Mouse (Mus musculus): ENCODE measurements around the gene Atg9a. TPM values are rescaled to one million over a fixed set of nuclear protein-coding genes. Genes with fewer than 3 reads are reported as not detected.
"Not testable (repeated sequence)": the region's sequence is repeated elsewhere in the genome, so short reads cannot be mapped to it uniquely, and the experiment has no call there.

Atg9a gene
- total RNA-seq (2021): 10 to 100 TPM; 38.0 to 42.7 TPM
- long read RNA-seq, experiment 1, full-length matches to known transcripts: 27 of 42 reads
- long read RNA-seq, experiment 1, partial matches to known transcripts: 12 of 42 reads
- long read RNA-seq, experiment 1, other reads (novel, unspliced or antisense): 3 of 42 reads
- long read RNA-seq, experiment 2, full-length matches to known transcripts: 3 of 26 reads
- long read RNA-seq, experiment 2, partial matches to known transcripts: 20 of 26 reads
- long read RNA-seq, experiment 2, other reads (novel, unspliced or antisense): 3 of 26 reads

DNA sequence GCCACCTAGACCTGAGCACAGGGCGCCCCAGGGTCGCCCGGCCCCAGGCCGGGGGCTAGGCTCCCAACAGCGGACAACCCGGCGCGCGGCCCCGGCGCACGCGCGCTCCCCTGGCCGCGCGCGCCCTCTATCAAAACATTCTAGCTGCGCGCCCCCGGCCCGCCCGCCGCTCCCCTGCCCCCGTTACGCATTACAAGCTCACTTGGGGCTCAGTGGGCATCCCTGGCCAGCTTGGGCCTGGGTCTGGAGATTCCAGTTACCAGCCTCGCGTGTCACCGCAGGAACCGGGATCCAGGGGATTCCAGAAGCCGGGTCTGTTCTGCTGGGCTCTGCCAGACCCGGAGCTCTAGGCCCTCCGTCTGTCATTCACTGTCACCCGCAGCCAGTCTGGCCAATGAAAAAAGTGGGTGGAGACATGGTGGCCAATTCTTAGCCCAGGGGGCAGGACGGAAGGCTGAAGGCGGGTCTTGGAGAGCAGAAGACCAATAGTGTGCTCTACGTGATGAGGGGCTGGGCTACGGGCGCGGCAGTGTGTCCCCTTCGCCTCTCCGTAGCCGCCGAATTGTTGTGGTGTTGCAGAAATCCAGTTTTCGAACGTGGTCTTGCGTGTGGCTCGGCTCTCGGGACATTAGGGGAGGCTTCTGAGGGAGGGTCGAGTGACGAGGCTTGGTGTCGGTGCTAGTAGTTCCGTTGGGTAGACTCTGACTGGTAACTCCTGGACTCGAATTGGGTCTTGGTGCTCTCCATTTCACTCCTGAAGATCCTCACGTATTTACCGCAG, at the start of gene Atg9a, which contains the start of gene Ankzf1:
TSS of gene Atg9a (minus strand) at position 575 of the 781 bp plus-strand sequence.
TSS of gene Ankzf1 (plus strand) at position 530 of the 781 bp plus-strand sequence.
- DNase-seq (ENCODE audit: low spot score in 2 of 2): peak; percentile 83 to 87

DNA sequence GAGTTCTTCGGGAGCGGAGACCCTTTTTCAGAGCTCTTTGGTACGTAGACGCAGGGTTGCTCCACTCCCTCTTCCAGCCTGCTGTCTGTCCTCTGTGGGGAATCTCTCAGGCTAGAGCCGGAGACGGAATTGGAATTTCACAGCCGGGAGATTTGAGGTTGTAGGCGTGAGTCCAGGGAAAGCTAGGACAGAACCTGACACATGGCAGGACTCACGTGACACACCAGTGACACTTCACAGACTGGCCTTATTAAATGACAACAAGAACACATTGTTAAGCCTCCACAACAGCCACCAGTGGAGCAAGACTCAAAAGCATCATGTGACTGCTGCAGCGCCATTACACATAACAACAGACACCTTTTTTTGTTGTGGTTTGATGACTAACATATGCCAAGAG, 47.6 kb upstream of the Atg9a start:
- no peak for DNase-seq (ENCODE audit: low spot score in 2 of 2)

- peak; percentile 85 to 87 for DNase-seq (ENCODE audit: low spot score in 2 of 2)
These were observed 44.4 kb upstream of the Atg9a start, which contains the start of gene Dnajb2 for GRCm38 (mm10) chr1:75236117-75237050. Gene Dnajb2, plus strand, starts transcription at chr1:75236406.

DNA sequence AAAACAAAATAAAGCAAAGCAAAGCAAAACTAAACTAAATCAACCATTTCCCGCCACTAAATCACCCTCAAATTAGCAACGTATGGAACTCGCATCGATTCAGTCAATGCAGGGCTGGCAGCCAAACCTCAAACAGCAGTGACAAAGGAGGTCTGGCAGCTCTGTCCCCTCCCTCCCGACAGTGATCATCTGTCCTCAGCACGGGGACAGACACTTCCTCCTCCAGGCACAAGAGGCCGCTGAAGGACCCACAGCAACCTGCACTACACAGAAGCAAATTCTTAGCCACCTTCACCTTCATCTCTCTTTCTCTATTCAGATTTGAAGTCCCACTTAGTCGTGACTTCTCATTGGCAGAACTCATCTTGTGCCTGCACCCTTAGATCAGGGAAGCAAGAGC, 42.6 kb upstream of the Atg9a start:
- DNase-seq (ENCODE audit: low spot score in 2 of 2): peak in 1 of 2 experiments; percentile 52

DNA sequence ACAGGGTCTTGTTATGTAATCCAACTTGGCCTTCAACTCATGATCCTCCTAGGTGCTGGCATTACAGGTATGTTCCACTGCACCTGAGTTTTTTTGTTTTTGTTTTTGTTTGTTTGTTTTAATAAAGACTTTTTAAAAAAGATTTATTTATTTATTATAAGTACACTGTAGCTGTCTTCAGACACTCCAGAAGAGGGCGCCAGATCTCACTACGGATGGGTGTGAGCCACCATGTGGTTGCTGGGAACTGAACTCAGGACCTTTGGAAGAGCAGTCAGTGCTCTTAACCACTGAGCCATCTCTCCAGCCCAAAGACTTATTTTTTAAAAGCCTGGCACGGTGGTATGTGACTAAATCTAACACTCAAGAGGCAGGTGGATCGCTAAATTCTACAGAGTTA, 40.5 kb upstream of the Atg9a start:
- not testable (repeated sequence) for DNase-seq (ENCODE audit: low spot score in 2 of 2)

DNA sequence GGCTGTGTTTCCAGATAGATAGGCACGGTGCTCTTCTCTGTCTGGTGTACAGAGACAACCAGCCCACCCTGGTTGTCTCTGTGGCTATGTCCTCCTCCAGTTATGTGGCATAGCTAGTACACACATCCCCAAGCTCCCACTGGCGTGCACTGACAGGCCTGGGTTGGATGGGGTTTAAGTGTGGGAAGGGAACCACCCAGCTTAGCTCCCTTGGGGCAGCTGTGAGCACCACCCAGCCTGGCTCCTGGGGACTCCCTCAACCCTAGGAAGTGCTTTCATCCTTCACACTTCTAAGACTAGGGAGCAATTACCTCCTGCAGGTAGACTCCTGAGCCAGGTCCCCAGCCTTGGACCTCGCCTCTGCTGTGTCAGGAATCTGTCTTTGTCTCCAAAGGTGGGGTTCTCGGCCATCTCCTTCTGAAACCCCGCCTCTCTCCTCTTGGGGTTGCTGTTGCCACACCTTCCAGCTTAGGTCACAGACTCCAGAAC, 39.7 kb upstream of the Atg9a start, which contains the start of gene A630095N17Rik:
TSS of gene A630095N17Rik (minus strand) at position 439 of the 489 bp plus-strand sequence.
- no peak for DNase-seq (ENCODE audit: low spot score in 2 of 2)

DNA sequence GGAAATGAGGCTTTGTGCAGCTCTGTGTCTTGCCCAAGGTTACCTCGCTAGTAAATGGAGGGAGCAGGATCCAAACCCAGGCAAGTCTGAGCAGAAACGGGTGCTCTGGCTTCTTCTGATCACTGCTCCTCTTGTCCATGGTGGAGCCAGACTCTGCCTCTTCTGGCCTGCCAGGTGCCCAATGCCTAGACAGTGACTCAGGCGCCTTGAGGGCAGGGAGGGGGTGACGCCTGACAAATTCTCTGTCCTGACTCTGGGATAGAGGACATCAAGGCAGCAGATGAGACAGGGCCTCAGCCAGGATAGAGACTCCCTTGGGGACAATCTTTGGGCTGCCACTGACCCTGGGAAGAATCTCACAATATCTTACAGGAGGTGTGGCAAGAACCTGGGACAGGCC, 39.2 kb upstream of the Atg9a start:
- no peak for DNase-seq (ENCODE audit: low spot score in 2 of 2)

- DNase-seq (ENCODE audit: low spot score in 2 of 2): no peak
These were observed 38.5 kb upstream of the Atg9a start for GRCm38 (mm10) chr1:75230335-75230994.

- DNase-seq (ENCODE audit: low spot score in 2 of 2): no peak
These were observed 37.2 kb upstream of the Atg9a start for GRCm38 (mm10) chr1:75229158-75229557.

GRCm38 (mm10) chr1:75227653-75228052, 35.7 kb upstream of the Atg9a start:
- no peak for DNase-seq (ENCODE audit: low spot score in 2 of 2)

DNA sequence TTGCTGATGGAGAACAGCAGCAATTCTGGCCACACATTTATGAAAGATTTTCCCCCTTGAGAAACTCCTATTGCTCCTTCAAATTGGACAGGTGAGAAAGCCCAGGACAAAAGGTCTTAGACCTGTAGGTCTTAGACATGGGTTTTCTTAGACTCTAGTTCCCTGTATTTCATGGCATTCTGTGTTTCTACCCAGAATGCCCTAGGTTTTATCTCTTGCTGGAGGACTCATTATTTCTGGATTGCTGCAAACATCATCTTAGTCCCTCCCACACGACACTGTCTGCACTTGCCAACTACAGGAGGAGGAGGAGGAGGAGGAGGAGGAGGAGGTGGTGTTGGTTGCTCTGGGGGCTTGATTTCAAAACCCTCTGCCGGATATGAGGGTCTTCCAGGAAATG, 34.1 kb upstream of the Atg9a start:
- no peak for DNase-seq (ENCODE audit: low spot score in 2 of 2)

- DNase-seq (ENCODE audit: low spot score in 2 of 2): no peak
These were observed 33.5 kb upstream of the Atg9a start for GRCm38 (mm10) chr1:75225473-75225872.

- no peak for DNase-seq (ENCODE audit: low spot score in 2 of 2)
These were observed 31.5 kb upstream of the Atg9a start for GRCm38 (mm10) chr1:75223532-75223931.

- DNase-seq (ENCODE audit: low spot score in 2 of 2): no peak
These were observed 30.9 kb upstream of the Atg9a start for GRCm38 (mm10) chr1:75222926-75223325.

DNA sequence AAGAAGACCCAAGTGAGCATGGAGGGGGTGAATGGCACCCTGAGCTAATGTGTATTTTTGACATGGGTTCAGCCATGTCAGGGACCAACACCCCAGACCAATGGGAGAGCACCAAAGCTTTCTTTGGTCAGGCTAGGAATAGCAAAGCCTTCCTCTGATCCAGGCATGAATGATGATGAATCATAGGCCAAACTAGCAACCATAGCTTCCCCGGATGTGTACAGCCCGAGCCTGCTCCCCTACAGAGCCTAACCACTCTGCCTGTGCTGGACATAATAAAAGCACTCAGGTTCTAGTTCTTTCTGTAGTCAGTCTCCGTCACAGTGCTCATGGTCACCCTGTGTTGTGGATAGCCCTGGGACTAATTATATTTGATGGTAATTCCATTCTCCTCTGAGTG, 29.5 kb upstream of the Atg9a start:
- DNase-seq (ENCODE audit: low spot score in 2 of 2): no peak

GRCm38 (mm10) chr1:75219531-75219930, 27.5 kb upstream of the Atg9a start, which contains the start of gene Tuba4a:
Gene Tuba4a, minus strand, starts transcription at chr1:75219865.
- DNase-seq (ENCODE audit: low spot score in 2 of 2): peak in 1 of 2 experiments; percentile 44

- peak; percentile 87 to 92 for DNase-seq (ENCODE audit: low spot score in 2 of 2)
These were observed 27.1 kb upstream of the Atg9a start for GRCm38 (mm10) chr1:75219078-75219477.

DNA sequence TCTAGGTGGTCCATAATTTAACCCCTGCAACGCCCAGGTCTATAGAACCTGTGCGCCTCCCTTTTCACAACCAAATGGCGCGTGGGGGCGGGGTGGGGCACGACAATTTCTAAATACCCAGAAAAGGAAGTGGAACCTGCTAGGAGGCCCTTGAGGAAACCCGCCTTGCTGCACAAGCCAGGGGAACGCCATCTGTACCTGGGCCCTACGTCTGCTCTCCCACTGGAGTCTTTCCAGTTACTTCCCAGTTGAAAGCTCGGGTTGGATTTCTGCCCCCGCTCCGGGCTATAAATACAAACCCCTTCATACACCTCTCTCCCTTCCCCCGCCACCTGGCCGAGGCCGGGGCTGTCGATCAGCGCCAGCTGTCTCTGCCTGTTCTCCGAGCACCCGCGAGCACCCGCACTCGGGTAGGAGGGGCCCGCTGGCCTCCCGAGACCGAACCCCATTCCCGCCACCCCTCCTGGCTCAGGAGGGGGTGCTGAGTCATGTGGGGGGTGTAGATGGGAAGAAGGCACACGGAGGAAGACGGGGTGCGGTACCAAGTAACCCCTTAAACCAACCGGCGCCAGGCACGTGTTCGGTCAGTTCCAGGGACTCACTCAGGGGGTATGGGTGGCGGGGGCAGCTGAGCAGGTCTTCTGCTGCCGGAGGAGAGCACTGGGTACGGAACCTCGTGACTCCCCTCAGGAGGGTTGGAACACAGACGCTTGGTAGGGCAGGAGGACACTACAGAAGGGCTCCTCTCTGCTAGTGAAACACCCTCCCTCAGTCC, 26.4 kb upstream of the Atg9a start:
- DNase-seq (ENCODE audit: low spot score in 2 of 2): peak; percentile 42 to 52

- DNase-seq (ENCODE audit: low spot score in 2 of 2): no peak
These were observed 25.9 kb upstream of the Atg9a start for GRCm38 (mm10) chr1:75217893-75218226.
